Mouse (Mus musculus) CH12.LX (cell line): ENCODE data around the gene Unc119b.

Experiments
- CHD2 ChIP-seq: IDR thresholded peaks from 2 replicates; pipeline ENCODE4 v1.6.1; 2011; ENCODE audit warnings: low read length, improper control_type of control experiment
- CTCF ChIP-seq, 2 experiments: IDR thresholded peaks in 1 of 2; conservative IDR thresholded peaks in 1 of 2; 2 replicates each; pipeline ENCODE4 v1.5.1; 2011 to 2012; ENCODE audit warnings: low read depth in 2 of 2, low read length in 2 of 2, improper control_type of control experiment in 1 of 2, inconsistent platforms in 1 of 2, mild to moderate bottlenecking in 1 of 2, moderate library complexity in 1 of 2
- ELF1 ChIP-seq: IDR thresholded peaks from 2 replicates; pipeline ENCODE4 v1.6.1; 2014; ENCODE audit warnings: low read depth, mild to moderate bottlenecking, inconsistent platforms, low read length, improper control_type of control experiment
- EP300 ChIP-seq: IDR thresholded peaks from 2 replicates; pipeline ENCODE4 v1.6.1; 2011; ENCODE audit warnings: low read length, improper control_type of control experiment
- HCFC1 ChIP-seq: IDR thresholded peaks from 2 replicates; pipeline ENCODE4 v1.6.1; 2012; ENCODE audit warnings: low read depth, mild to moderate bottlenecking, inconsistent platforms, low read length, improper control_type of control experiment
- JUND ChIP-seq: conservative IDR thresholded peaks from 2 replicates; pipeline ENCODE4 v1.6.1; 2011; ENCODE audit warnings: low read depth, low read length, improper control_type of control experiment
- KAT2A ChIP-seq: IDR thresholded peaks from 2 replicates; pipeline ENCODE4 v1.6.1; 2012; ENCODE audit warnings: low read length, improper control_type of control experiment, inconsistent platforms; ENCODE audit not compliant: insufficient replicate concordance
- MAFK ChIP-seq: IDR thresholded peaks from 2 replicates; pipeline ENCODE4 v1.6.1; 2011; ENCODE audit warnings: low read length, improper control_type of control experiment; ENCODE audit not compliant: insufficient replicate concordance
- MAZ ChIP-seq: IDR thresholded peaks from 2 replicates; pipeline ENCODE4 v1.6.1; 2012; ENCODE audit warnings: low read depth, mild to moderate bottlenecking, inconsistent platforms, low read length, improper control_type of control experiment, moderate library complexity
- NRF1 ChIP-seq: IDR thresholded peaks from 2 replicates; pipeline ENCODE4 v1.6.1; 2014; ENCODE audit warnings: low read depth, mild to moderate bottlenecking, inconsistent platforms, low read length, improper control_type of control experiment, moderate library complexity
- POLR2A ChIP-seq: IDR thresholded peaks from 2 replicates; pipeline ENCODE4 v1.6.1; 2011; ENCODE audit warnings: low read depth, mild to moderate bottlenecking, improper control_type of control experiment, low read length
- SIN3A ChIP-seq: IDR thresholded peaks from 2 replicates; pipeline ENCODE4 v1.6.1; 2012; ENCODE audit warnings: low read length, improper control_type of control experiment, inconsistent platforms

DNA sequence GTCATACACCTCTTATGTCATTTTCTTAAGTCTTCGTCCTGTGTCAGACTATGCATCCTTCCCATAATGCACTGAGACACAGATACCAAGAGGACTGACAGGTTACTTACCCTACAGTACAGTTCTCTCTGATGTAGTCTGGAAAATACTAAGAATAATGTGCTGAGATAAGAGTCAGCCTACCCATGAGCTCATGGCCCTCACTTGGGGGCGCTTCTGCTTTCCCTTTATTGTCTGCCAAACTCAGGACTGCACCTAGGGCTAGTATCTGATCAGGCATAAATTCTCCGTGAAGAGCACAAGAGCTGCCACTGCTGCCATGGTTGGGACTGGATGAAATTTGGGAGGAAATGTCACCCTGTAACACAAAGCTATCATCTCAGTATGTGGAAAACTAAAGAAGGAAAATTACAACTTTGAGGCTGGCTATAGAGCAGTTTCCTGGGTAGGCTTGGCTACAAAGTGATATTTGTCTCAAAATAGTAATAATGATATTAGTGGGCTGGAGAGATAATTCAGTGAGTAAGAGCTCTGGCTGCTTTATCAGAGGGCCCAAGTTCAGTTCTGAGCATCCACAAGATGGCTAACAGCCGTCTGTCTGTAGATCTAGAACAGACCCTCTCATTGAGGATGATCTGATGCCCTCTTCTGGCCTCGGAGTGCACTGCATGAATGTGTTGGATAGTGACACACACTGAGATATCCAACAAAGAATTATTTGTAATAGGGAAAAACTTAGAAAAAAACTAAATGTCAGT is 58.5 kb downstream of the Unc119b start:
- TF ChIP-seq EP300, result no peak
- TF ChIP-seq POLR2A, result no peak
- no peak for TF ChIP-seq ELF1
- no peak for TF ChIP-seq MAZ
- no peak for TF ChIP-seq CHD2
- peak; percentile 59 to 80 for TF ChIP-seq CTCF (conservative IDR thresholded peaks at IDR 0.05 in 1 of 2, IDR thresholded peaks at IDR 0.05 in 1 of 2; ENCODE audit: low read depth in 2 of 2, low read length in 2 of 2)
- no peak for TF ChIP-seq JUND
- TF ChIP-seq NRF1, result no peak
- TF ChIP-seq HCFC1, result no peak
- no peak for TF ChIP-seq MAFK
- TF ChIP-seq SIN3A, result no peak
- TF ChIP-seq KAT2A, result no peak
